Mouse (Mus musculus) limb, embryonic 10.5 days (tissue): ENCODE results near the gene Sprr2h. TPM values are rescaled to one million over a fixed set of nuclear protein-coding genes. Genes with fewer than 3 reads are reported as not detected.

Experiments
- polyA plus RNA-seq: library from polyadenylated mRNA; unstranded; fragments of >200 nt; fragmentation: Nextera tagmentation; extraction: Ambion mirVana; gene quantifications from 2 replicates; pipeline ENCODE4 v1.2.1, GENCODE M21; 2016

The Sprr2h gene
- polyA plus RNA-seq, 1 experiment from 2014 or later = not detected

Other genes starting within 250 kb of the Sprr2h start
- gene Lelp1, start 242.9 kb upstream of the Sprr2h start, polyA plus RNA-seq = not detected in 2 replicates
- not detected in 2 replicates for gene Sprr2a1, start 169.9 kb upstream of the Sprr2h start, polyA plus RNA-seq
- 0.21 TPM in 1 of 2 replicates, not detected in the other for gene Sprr2a2, start 169.8 kb upstream of the Sprr2h start, polyA plus RNA-seq
- not detected in 2 replicates for gene Sprr2a3, start 100.3 kb upstream of the Sprr2h start, polyA plus RNA-seq
- gene Sprr2b, start 69.1 kb upstream of the Sprr2h start, polyA plus RNA-seq = not detected in 2 replicates
- not detected in 2 replicates for gene Sprr2d, start 46.5 kb upstream of the Sprr2h start, polyA plus RNA-seq
- gene Sprr2e, start 33.5 kb upstream of the Sprr2h start, polyA plus RNA-seq = not detected in 2 replicates
- not detected in 2 replicates for gene Sprr2f, start 20.5 kb upstream of the Sprr2h start, polyA plus RNA-seq
- not detected in 2 replicates for gene Sprr2i, start 22.3 kb downstream of the Sprr2h start, polyA plus RNA-seq
- gene Sprr2j-ps, start 32.4 kb downstream of the Sprr2h start, polyA plus RNA-seq = not detected in 2 replicates
- gene Gm9774, start 43.7 kb downstream of the Sprr2h start, polyA plus RNA-seq = 7.4 and 9.1 TPM in 2 replicates
- gene Sprr2k, start 46.9 kb downstream of the Sprr2h start, polyA plus RNA-seq = not detected in 2 replicates
- not detected in 2 replicates for gene Sprr1b, start 53.1 kb downstream of the Sprr2h start, polyA plus RNA-seq
- gene Sprr3, start 73.0 kb downstream of the Sprr2h start, polyA plus RNA-seq = not detected in 2 replicates
- gene Sprr1a, start 100.2 kb downstream of the Sprr2h start, polyA plus RNA-seq = not detected in 2 replicates
- not detected in 2 replicates for gene Sprr4, start 114.8 kb downstream of the Sprr2h start, polyA plus RNA-seq
- gene 2310046K23Rik, start 148.8 kb downstream of the Sprr2h start, polyA plus RNA-seq = not detected in 2 replicates
- not detected in 2 replicates for gene Ivl, start 188.1 kb downstream of the Sprr2h start, polyA plus RNA-seq
- gene Smcp, start 203.3 kb downstream of the Sprr2h start, polyA plus RNA-seq = not detected in 2 replicates
- not detected in 2 replicates for gene 2210017I01Rik, start 221.8 kb downstream of the Sprr2h start, polyA plus RNA-seq
- not detected in 2 replicates for gene Lce6a, start 236.0 kb downstream of the Sprr2h start, polyA plus RNA-seq